Mouse (Mus musculus) hindbrain, postnatal 0 days (tissue): Measurements from ENCODE around the gene Olfr1377. TPM values are rescaled to one million over a fixed set of nuclear protein-coding genes. Genes with fewer than 3 reads are reported as not detected.

Source experiments
- ATAC-seq: fragments of 200-750 bp; cut with Nextera tagmentation; 2 replicates; pipeline ENCODE4 v1.8.0; 2017; ENCODE audit warnings: mild to moderate bottlenecking, moderate TSS enrichment, moderate library complexity
- DNase-seq: peaks from one replicate; pipeline ENCODE4 v3.0.0-alpha.2; 2015; ENCODE audit warnings: low spot score
- H3K27ac ChIP-seq: fragments of 300-500 bp; sonication (generic); 2 replicates; pipeline ENCODE4 v1.5.1; 2014; ENCODE audit warnings: mild to moderate bottlenecking
- H3K27me3 ChIP-seq: fragments of 300-500 bp; sonication (generic); 2 replicates; pipeline ENCODE4 v1.6.1; 2014; ENCODE audit warnings: low read length, mixed read lengths; ENCODE audit not compliant: insufficient read depth
- H3K36me3 ChIP-seq: fragments of 300-500 bp; sonication (generic); 2 replicates; pipeline ENCODE4 v1.6.1; 2014; ENCODE audit warnings: low read length, mixed read lengths; ENCODE audit not compliant: insufficient read depth
- H3K4me1 ChIP-seq: fragments of 300-500 bp; sonication (generic); 2 replicates; pipeline ENCODE4 v1.6.1; 2014; ENCODE audit warnings: antibody characterized with exemption, low read length, mixed read lengths; ENCODE audit not compliant: insufficient read depth
- H3K4me2 ChIP-seq: fragments of 300-500 bp; sonication (generic); 2 replicates; pipeline ENCODE4 v1.6.1; 2014; ENCODE audit warnings: low read depth, mild to moderate bottlenecking, low read length, moderate library complexity, mixed read lengths
- H3K4me3 ChIP-seq: fragments of 300-500 bp; sonication (generic); 2 replicates; pipeline ENCODE4 v1.5.1; 2014; ENCODE audit warnings: low read length
- H3K9ac ChIP-seq: fragments of 300-500 bp; sonication (generic); replicated peaks from 2 replicates; pipeline ENCODE4 v1.6.1; 2014; ENCODE audit warnings: mild to moderate bottlenecking, low read length, moderate library complexity, mixed read lengths
- H3K9me3 ChIP-seq: fragments of 300-500 bp; sonication (generic); 2 replicates; pipeline ENCODE4 v1.6.1; 2016; ENCODE audit warnings: low read length, mixed read lengths
- CTCF ChIP-seq: IDR thresholded peaks from 2 replicates; pipeline ENCODE4 v1.5.1; 2016; ENCODE audit warnings: antibody characterized with exemption, control low read depth, low read depth
- WGBS: fragments of 180-500 bp; shearing (Covaris S2); extraction: QIAGEN DNeasy Blood & Tissue Kit; methylation state at CpG from one replicate; pipeline ENCODE4 v1.1.7; 2014; 5-methylcytosine and 5-hydroxymethylcytosine counted together
- polyA plus RNA-seq: library from polyadenylated mRNA; unstranded; fragments of >200 nt; fragmentation: Nextera tagmentation; extraction: Ambion mirVana; gene quantifications from 2 replicates; pipeline ENCODE4 v1.2.1, GENCODE M21; 2015
- total RNA-seq: library from RNA; depleted of rRNA; stranded (reverse); fragments of >200 nt; gene quantifications from 2 replicates; pipeline ENCODE4 v1.2.3, GENCODE M21; 2014

Olfr1377 gene
- total and polyA plus RNA-seq, 2 experiments from 2014 or later = not detected

DNA sequence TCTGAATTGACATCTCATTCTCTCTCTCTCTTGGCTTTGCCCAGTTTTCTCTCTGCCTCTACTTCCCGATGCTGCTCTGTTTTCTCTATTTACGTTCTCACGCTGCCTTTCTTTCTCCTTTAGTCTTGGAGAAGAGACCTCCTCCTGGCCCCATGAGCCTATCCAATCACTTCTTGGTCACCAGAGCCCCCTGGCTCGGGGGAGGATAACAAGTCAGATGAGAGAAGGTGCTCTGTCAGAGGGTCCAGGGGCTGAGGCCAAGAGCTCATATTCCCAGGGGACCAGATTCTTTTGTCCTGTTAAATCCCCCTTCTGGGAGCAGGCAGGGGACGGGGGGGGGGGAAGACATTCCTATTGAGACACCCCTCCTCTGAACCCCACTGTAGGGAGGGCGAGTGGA, 28.1 kb upstream of the Olfr1377 start, which contains the start of gene Prop1:
Prop1 (minus strand) TSS at position 101 of the 400 bp plus-strand sequence.
- WGBS = 72% methylated on average over 6 of the region's 6 CpGs

DNA sequence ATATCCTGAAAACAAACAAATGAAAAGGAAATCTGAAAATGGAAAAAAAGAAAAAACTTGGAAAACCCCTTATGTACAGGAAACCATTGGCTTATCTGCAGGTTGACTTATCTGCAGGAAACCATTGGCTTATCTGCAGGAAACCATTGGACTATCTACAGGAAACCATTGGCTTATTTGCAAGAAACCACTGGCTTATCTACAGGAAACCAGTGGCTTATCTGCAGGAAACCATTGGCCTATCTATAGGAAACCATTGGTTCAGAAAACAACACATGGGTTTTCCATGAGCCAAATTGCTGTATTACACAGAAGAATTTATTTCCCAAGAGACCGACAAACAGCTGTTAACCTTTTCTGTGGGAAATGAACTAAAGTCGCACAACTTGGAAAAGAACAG, 16.9 kb upstream of the Olfr1377 start:
- Histone ChIP-seq H3K9me3 (no peaks in the 10 kb centered on the region), H3K36me3 (no peaks in the 10 kb centered on the region), H3K4me2 (no peak overlapping the region), H3K27me3 (no peaks in the 10 kb centered on the region), H3K27ac (no peak overlapping the region), H3K4me1 (no peaks in the 10 kb centered on the region), H3K9ac (no peak overlapping the region), H3K4me3 (no peak overlapping the region)
- no peak for ATAC-seq
- 80% methylated on average over 2 of the region's 2 CpGs for WGBS
- no peak for TF ChIP-seq CTCF
- DNase-seq = no peak

More for the DNA sequence above, 28.1 kb upstream of the Olfr1377 start, which contains the start of gene Prop1:
- H3K9me3 ChIP-seq = no peaks in the 10 kb centered on the region
- no peaks in the 10 kb centered on the region for H3K36me3 ChIP-seq
- H3K4me3 ChIP-seq = no peak within 1 kb of the TSS
- TF ChIP-seq CTCF = no peak
- no peaks in the 10 kb centered on the region for H3K4me1 ChIP-seq
- H3K4me2 ChIP-seq = no peak within 1 kb of the TSS
- no peaks in the 10 kb centered on the region for H3K27me3 ChIP-seq
- no peak within 1 kb of the TSS for H3K9ac ChIP-seq
- no peak within 1 kb of the TSS for H3K27ac ChIP-seq
- DNase-seq = no peak
- ATAC-seq = no peak

DNA sequence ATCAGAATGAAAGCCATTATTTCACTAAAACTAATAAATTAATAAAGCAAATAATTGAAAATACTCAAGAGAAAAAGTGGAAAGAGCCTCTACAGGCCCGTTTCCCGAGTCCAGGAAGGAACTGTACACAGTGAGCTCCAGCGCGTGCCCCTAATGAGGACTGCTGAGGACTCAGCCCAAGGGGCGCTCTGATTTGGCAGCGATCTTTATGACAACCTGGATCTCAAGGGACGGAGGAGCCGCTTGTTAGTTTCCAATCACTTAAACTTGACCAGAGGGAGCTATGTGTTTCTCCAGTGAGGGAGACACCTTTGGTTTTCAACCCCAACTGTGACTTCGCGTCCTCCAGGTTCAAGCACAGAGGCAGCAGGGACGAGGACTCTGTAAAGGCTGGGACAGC, 15.5 kb upstream of the Olfr1377 start, which contains the start of gene Olfr1378:
Olfr1378 (plus strand) TSS at position 301 of the 400 bp plus-strand sequence.
- 85% methylated on average over 11 of the region's 11 CpGs for WGBS
- no peak within 1 kb of the TSS for H3K27ac ChIP-seq
- H3K4me2 ChIP-seq = no peak within 1 kb of the TSS
- no peak within 1 kb of the TSS for H3K4me3 ChIP-seq
- no peaks in the 10 kb centered on the region for H3K9me3 ChIP-seq
- no peaks in the 10 kb centered on the region for H3K27me3 ChIP-seq
- no peaks in the 10 kb centered on the region for H3K36me3 ChIP-seq
- H3K9ac ChIP-seq = no peak within 1 kb of the TSS
- no peak for ATAC-seq
- TF ChIP-seq CTCF = no peak
- DNase-seq = no peak
- H3K4me1 ChIP-seq = no peaks in the 10 kb centered on the region

DNA sequence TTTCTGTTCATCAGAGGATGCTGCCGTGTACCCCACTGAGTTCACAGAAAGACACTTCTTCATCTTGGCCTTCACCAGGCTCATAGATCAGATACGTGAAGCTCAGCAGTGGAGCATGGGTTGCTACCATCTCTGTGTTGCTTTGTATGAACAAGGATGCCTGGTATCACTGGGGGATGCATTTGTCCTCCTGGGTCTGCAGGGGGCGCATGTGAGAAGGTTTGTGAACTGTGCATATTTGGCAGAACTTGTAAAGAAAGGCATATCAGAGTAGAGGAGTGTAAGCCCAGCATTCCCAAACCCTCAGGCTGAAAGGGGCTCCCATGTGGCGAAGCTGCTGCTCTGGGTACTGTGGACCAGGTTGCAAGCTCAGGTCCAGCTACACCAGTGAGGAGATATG, 4.6 kb upstream of the Olfr1377 start:
- 74% methylated on average over 4 of the region's 4 CpGs for WGBS
- Histone ChIP-seq H3K27ac (no peak overlapping the region), H3K4me1 (no peaks in the 10 kb centered on the region), H3K4me2 (no peak overlapping the region), H3K4me3 (no peak overlapping the region), H3K9ac (no peak overlapping the region), H3K27me3 (no peaks in the 10 kb centered on the region), H3K9me3 (no peaks in the 10 kb centered on the region), H3K36me3 (no peaks in the 10 kb centered on the region)
- DNase-seq = peak; percentile 5
- TF ChIP-seq CTCF = no peak
- ATAC-seq = no peak

DNA sequence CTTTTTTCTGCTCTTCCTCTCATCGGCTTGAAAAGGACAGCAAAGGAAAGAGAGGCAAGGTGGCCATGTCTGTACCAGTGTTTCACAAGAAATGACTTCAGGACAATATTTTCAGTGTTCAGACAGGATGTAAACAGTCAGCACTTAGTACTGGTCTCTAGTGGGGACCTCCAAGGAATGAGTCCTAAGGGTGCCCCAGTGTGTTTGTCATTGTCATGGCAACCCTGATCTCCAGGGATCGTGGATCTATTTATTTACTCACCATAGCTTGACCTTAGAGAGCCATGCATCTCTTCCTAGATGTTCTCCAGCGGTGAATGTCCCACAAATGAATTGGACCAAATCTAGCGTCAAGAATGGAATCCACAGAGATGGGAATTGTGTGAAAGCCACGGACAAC, 21.5 kb downstream of the Olfr1377 start, which contains the start of gene Olfr51:
Olfr51 (plus strand) TSS at position 301 of the 400 bp plus-strand sequence.
- H3K36me3 ChIP-seq = no peaks in the 10 kb centered on the region
- no peaks in the 10 kb centered on the region for H3K9me3 ChIP-seq
- WGBS = 79% methylated on average over 5 of the region's 5 CpGs
- no peak within 1 kb of the TSS for H3K4me2 ChIP-seq
- H3K27me3 ChIP-seq = no peaks in the 10 kb centered on the region
- no peak for DNase-seq
- no peak within 1 kb of the TSS for H3K27ac ChIP-seq
- H3K4me1 ChIP-seq = no peaks in the 10 kb centered on the region
- TF ChIP-seq CTCF = no peak
- H3K9ac ChIP-seq = no peak within 1 kb of the TSS
- no peak for ATAC-seq
- H3K4me3 ChIP-seq = no peak within 1 kb of the TSS

DNA sequence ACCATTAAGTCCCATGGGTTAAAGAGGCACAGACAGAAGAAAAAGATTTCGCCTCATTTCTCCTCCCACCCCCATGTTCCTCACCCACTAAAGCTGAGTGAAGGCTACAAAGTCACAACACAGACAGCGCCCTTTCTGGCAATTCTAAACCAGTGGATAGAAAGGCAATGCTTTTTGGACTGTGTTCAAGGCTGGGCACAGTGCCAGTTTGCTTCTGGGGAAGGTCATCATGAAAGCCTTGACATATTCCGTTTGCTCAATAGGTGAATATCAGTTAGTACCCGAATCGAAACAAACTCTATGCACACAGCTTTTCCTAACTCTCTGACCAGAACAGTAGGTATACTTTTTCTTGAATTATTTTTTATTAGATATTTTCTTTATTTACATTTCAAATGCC, 30.1 kb downstream of the Olfr1377 start:
- 28% methylated on average over 5 of the region's 5 CpGs for whole genome bisulfite sequencing
- H3K27ac ChIP-seq = no peak overlapping the region
- DNase-seq (peak; percentile 55), ATAC-seq (no peak)
- no peak overlapping the region for H3K4me3 ChIP-seq
- no peak overlapping the region for H3K9ac ChIP-seq
- TF ChIP-seq CTCF = no peak
- no peaks in the 10 kb centered on the region for H3K36me3 ChIP-seq
- H3K27me3 ChIP-seq = no peaks in the 10 kb centered on the region
- no peaks in the 10 kb centered on the region for H3K4me1 ChIP-seq
- H3K9me3 ChIP-seq = no peaks in the 10 kb centered on the region
- no peak overlapping the region for H3K4me2 ChIP-seq

DNA sequence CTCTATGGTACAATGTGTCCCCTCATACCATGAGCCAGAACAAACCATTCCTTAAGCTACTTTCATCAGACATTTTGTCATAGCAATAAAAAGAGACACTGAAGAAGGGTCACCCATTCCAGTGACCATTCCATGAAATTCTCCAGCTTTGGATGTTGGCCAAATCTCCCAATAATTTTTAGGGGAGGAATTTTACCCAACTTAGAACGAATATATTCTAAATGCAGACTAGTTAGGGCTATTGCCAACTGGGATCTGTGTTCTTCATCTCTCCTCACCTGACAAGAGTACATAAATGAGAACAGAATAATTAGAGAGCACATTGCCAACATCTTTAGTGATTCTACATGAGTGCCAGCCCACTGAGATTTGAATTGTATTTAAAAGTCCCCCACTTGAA, 32.2 kb downstream of the Olfr1377 start, which contains the start of gene Olfr54:
Olfr54 (plus strand) TSS at position 301 of the 400 bp plus-strand sequence.
- Histone ChIP-seq H3K9me3 (no peaks in the 10 kb centered on the region), H3K4me1 (no peaks in the 10 kb centered on the region), H3K4me3 (no peak within 1 kb of the TSS), H3K27ac (no peak within 1 kb of the TSS), H3K4me2 (no peak within 1 kb of the TSS), H3K9ac (no peak within 1 kb of the TSS), H3K36me3 (no peaks in the 10 kb centered on the region), H3K27me3 (no peaks in the 10 kb centered on the region)
- WGBS = 52% methylated on average over 1 of the region's 1 CpGs
- ATAC-seq (no peak), DNase-seq (no peak)
- TF ChIP-seq CTCF = no peak
